Mouse (Mus musculus): ENCODE results near the gene Dscaml1.
A peak's percentile ranks its signal among the peaks of the same experiment; 100 is the strongest.

Gene Dscaml1

DNA sequence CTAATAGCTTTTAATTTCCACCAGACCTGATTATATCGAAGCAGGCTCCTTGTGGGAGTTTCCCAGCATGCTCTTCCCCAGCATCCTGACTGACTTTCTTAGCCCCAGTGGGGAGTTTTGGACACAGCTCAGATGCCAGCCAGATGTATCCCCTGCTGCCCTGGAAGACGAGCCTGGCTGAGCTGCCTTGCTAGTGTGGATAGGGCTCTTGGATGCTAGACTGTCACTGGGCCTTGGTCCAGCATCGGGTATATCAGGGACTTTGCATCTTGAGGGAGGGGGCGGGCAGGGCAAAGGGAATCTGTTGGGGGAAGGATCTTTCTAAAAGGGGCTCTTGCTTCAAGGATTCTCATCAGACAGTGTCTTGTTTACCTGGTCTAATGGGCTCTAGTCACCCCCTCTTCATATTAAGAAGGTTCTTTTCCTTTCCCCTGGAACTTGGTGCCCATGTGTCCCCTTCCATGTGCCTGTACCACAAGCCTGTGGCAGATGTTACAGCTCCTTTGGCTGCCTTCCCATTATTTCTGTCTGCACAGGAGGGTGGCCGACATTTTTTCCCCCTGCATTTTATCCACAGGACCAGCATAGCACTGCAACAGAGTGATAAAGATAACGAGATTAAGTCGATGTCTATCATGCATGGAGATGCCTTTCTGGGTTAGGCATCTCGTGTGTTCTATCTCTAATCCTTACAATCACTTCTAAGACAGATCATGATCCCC is 28.6 kb downstream of the Dscaml1 start:
- no peak for DNase-seq (ENCODE audit: low spot score)

DNA sequence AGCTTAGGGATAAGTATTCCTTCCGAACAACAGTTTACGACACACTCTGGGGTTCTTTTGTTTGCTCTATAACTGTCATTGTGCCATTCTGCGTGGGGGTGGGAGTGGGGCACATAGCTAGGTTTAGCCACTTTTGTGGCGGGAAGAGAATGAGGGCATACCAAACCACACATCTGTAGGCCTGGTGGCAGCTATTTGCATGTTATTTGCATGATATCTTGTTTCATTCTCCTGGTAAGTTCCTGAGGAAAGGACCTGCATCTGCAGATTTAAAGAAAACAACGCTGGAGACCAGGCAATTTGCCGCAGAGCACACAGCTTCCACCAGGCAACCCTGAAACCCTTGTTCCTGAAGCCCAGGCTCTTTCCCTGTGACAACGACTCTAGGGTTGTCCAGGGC is 30.8 kb downstream of the Dscaml1 start:
- no peak for DNase-seq (ENCODE audit: low spot score)

DNA sequence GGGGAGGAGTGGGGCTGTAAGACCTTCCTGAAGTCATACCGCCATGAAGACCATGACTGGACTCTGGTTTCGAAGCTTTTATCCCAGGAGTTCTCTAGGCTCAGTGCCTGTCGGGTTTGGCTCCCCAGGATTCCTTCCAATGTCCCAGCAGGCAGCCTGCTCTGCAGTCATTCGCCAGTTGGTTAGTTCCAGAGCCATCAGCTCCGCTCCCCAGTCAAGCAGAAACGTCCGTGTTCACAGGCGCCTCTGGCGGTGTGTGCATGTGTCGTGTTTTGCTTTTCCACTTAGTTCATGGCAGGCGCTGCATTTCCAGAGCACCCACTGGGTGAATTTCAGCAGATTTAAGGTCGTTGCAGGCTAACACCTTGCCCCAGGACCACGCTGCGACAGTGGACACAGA is 31.9 kb downstream of the Dscaml1 start:
- DNase-seq (ENCODE audit: low spot score): no peak

DNA sequence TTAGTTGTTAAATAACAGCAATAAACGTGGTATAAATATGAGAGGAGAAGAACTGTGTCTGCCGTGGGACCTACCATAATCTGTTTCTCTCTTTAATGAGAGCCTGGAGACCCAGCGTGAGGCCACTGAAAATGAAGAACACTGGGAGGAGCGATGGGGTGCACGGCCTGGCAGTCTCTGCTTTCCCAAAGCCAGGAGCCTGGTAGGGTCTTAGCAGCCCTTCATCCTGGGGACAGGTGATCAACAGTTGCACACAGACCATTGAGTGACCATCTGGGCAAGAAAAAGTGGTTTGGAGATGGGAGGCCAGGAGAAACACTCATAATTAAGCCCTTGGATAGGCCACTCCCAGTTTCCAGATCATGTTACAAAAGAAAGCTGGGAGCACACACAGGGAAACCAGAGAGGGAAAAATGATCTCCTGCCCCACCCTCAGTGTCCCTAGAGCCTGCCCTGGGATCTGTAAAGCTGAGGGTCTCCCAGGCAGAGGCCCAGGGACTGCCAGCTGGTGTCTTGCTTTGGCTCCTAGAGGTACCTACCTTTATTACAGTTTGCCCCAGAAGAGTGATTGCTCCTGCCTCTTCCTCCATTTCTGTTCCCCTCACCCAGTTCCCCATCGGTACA is 39.1 kb downstream of the Dscaml1 start:
- DNase-seq (ENCODE audit: low spot score): no peak

DNA sequence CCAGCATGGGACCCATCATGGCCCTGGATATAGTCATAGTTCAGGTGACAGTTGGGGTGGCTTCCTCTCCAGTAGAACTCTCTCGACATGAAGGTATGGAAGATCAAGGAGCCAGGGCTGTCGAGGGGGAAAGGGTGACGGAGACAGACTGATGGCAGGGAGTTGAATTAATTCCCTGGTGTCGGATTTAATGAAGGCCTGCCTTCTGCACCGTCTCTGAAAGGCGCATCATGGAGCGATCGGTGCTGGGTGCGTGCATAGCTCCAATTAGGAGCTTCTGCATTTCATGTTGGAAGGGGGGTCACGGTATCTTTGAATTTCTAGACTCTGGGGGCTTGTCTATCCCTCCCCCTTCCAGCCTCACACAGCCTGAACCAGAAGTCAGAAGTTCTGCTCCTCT is 41.8 kb downstream of the Dscaml1 start:
- DNase-seq (ENCODE audit: low spot score): no peak

DNA sequence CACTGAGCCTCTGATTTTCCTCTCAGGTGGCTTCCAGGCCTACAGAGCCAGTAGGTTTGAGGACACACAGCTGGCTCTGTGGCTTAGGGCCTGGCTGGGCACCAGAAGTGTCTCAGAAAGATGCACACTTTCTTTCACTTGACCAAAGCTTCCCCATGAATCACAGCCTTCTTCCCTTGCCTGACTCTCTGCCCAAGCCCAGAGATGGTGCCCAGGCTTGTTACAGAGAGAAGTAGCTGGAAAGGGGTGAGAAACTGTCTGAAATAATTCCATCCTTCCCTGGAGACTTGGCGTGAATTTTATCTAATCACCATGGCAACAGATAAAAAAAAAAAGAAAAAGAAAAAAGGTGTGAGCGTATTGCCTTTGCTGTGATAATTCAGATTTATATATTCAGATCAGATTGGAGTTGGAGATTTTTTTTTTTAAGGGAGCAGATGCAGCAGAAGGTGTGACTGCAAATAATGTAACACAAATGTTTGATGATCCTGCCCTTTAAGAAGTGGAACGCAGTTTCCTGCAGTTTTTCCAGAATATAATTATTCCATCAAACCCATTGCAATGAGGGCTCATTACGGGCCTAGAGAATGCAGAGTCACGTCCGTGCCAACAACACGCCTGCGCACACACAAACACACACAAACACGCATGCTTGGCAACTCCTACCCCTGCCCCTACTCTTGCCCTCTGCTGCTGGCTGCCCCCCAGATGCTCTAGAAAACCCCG is 44.5 kb downstream of the Dscaml1 start:
- DNase-seq (ENCODE audit: low spot score): peak; percentile 65

DNA sequence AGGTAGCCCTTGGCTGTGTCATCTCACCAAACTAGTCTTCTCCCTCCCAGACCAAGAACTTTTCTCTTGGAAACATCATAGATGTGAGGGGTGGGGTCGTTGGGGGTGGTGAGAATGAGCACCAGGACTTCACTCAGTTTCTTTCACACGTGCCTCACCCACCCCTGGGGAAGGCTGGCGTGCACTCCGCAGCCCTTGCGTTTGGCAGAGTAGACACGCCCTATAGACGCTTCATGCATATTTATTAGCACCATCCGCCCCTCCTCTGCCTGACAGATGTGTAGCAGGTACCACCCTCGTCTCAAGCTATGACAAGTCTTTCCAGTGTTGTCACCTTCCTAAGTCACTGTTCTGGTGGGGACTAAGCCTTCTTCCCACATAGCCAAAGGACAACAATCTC is 45.3 kb downstream of the Dscaml1 start:
- DNase-seq (ENCODE audit: low spot score): no peak

DNA sequence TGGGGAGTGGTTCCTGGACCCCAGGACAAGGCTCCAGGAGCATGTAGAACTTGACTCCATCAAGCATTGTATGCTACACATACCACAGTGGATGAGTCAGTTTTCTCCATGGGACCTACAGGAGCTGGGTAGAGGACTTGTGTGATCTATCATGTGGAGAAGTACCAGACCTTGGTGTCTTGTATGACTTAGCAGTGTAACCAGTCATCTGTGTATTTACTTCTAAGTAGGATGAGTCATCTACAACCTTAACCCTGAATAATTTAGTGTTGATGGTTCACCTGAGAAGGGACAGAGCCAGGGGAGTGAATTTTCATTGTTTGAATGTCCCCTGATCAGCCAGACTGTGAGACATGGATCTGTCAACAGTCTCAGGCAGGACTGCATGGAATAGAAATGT is 48.4 kb downstream of the Dscaml1 start:
- no peak for DNase-seq (ENCODE audit: low spot score)

DNA sequence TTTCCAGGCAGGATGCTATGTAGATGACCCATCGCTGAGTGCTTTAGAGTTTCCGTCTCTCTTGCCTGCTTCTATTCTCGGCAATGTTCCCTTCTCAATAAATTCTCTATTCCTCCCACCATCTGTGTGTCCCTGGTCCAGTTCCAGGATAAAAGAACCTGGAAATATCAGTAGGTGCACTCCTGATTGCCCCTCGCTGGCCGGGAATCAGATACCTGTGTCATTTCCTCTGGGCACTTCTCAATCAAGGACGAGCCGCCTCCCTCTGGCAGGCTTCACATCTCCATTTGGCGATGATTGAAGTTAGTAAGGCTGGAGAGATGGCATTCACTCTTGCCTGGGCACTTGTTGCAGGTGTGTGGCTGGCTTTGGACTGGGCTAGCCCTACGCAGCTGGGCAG is 54.5 kb downstream of the Dscaml1 start:
- DNase-seq (ENCODE audit: low spot score): no peak

DNA sequence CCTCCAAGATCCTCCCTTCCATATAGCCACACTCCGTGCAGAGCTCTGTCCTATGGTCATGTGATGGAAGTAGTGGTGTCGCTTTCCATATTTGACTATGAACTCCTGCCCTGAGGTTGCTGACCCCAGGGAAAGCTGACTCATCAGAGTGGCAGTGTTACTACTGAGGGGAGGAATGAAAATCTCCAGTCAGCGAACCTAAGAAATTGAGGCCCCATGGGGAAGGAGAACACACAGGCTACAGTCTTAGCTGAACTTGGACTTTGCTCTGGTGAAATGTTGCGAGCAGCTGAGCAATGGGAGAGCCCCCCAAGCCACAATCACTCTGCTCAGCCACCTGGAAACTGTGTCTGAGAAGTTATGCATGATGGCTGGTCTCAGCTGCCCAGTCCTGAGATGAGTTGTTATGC is 60.2 kb downstream of the Dscaml1 start:
- DNase-seq (ENCODE audit: low spot score): no peak

DNA sequence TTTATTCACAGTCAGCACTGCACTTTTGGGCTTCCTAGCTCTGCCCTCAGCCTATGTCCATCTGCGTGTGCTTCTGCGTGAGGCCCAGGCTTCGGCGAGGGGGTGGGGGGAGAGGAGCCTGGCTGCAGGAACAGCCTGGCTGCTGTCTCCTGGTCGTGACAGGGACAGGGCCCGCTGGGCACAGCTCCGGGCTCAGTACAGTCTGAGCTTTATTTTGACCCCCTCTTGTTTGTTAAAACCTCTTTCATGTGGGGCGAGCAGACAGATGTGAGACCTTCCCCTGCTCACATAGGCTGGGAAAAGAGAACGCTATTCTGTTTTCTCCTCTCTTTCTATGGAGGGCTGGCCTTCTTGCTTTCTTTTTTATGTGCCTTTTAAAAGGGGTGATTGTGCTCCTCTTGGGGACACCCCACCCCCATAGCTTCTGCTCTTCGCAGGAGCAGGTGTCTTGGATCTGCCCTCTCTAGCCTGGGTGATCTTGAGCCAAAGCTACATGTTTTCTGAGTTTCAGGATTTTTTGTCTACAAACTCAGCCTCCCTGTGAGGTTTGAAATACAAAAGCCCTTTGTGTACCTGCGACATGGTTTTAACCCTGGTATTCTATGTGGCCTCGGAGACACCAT is 60.9 kb downstream of the Dscaml1 start:
- no peak for DNase-seq (ENCODE audit: low spot score)

DNA sequence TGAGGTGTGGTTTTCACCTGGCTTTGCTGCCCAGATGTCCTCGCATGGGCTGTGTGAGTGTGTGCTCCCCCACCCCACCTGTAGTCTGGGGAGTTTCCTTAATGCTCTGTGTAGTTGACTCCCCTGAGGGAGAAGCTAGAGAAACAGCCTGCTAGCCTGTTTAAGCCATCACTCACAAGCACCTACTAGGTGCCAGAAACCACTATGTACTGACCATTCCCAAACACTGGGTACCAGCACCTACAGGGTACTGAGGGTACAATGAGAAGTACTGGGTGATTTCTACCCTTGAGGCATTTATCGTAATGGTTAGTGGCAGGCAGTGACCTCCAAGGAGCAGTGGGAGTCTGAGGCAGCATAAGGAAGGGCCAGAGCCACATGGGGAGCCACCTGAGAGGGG is 64.5 kb downstream of the Dscaml1 start:
- no peak for DNase-seq (ENCODE audit: low spot score)

DNA sequence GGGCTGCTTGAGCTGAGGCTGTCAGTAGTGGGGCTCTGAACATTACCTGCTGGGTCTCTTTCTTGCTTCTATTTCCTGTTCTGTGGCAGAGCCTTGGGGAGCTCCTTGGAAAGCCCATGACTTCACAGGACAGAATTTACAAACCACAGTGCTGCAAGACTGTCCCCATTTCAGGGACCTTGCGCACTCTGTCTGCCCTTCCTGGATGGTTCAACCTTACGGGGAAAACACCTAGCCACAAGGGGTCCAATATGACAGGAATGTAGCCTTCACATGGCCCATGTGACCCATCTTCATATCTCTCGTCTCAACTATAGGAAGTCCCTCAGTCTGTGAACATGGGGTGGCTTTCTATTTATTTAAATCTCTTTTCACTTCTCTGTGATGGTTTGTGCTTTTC is 68.5 kb downstream of the Dscaml1 start:
- no peak for DNase-seq (ENCODE audit: low spot score)

DNA sequence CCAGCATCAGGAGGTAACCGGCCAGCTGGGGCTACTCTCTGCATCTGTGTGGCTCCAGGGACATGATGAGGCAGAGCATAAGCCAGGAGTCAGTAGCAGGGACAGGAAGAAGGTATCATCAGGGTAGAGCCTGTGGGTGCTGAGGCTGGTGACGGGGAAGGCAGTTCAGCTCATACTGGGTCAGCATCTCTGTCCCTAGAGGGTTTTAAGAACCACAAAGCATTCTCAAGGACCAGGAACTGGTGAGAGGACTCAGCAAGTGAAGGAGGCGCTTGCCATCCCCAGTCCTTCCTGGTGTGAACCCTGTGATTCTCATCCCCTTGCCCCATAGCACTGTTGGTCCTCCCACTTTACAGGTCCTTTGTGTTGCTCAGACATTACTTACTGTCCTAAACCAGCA is 69.9 kb downstream of the Dscaml1 start:
- DNase-seq (ENCODE audit: low spot score): no peak

DNA sequence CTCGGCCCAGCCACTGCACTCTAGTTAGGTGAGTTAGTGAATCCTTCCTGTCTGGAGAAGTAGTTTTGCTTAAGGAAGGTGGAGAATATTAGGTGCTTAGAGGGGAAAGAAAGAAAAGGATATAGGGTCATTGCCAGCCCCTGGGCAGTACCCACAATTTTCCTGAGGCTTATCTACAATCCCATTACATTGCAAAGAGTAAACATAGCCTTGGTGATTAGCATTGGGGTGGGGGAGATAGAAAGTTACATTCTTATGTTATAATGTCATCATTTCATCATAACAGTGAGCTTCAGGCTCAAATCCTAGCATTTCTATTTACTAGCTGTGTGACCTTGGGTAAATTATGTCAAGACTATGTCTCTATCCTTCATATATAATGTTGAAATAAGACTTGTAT is 70.5 kb downstream of the Dscaml1 start:
- no peak for DNase-seq (ENCODE audit: low spot score)

DNA sequence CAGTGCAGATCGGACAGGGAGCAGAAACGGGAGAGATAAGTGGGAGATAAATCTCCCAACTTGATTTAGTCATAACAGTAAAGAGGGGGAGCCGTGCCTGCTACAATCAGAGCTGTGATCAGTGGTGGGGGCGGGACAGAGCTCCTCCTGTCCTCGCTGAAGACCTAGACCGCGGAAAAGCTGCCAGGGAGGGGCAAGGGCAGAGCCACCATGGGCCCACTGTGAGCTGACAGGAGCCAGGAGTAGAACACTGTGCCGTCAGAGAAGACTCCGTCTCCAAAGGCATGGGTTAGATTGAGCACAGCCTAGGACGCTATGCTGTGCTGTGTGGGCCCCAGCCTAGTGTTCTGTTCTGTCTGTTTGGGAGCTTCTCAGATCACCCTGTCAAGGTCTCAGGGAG is 72.8 kb downstream of the Dscaml1 start:
- no peak for DNase-seq (ENCODE audit: low spot score)

DNA sequence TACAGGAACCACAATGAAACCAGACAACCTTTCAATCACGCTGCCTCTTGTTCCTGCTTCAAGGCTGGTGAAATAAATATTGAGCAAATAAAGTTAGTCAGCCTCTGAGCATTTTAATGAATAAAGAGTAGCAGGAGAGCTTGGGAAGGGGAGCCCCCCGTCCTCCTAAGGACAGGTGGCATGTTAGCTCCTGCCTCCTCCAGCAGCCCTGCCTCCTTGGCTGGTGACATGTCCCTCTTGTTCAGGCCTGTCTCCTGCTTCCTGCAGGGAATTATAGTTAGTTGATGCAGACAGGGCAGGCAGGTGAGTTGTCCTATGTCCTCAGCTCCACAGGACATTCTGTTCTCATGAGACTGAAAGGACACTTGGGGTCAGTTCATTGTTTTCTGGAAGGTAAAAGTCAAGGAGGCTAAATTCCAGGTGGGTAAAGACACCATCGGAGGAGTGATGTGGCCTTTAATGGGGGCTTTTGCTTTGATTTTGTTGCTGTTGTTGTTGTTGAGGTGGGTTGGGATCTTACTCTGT is 73.7 kb downstream of the Dscaml1 start:
- DNase-seq (ENCODE audit: low spot score): no peak

DNA sequence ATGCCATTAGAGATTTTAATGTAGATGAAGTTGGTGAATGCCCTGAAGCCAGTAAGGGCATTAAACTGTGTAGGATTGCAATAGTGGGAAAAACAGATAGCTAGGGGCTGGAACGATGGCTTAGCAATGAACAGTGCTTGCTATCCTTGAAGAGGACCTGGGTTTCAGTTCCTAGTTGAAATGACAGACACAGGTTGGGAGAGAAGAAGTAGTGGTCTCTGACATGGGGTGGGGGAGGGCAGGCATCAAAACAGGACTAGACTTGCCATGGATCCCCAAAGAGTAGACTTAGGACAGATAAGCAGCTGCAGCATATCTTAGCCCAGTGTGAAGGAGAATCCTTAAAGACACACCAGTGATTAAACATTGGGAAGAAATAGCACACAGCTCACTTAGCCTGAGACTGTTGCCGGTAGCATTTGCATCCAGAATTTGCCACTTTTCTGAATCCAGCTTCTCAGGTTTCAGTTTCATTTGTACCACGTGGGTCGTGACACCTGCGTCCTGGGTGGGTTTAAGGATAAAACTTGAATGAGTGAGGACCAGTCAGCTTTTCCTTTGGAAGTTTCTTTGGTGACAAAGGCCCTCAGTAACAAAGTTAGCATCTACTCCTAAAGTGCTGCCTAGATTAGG is 75.0 kb downstream of the Dscaml1 start:
- no peak for DNase-seq (ENCODE audit: low spot score)

DNA sequence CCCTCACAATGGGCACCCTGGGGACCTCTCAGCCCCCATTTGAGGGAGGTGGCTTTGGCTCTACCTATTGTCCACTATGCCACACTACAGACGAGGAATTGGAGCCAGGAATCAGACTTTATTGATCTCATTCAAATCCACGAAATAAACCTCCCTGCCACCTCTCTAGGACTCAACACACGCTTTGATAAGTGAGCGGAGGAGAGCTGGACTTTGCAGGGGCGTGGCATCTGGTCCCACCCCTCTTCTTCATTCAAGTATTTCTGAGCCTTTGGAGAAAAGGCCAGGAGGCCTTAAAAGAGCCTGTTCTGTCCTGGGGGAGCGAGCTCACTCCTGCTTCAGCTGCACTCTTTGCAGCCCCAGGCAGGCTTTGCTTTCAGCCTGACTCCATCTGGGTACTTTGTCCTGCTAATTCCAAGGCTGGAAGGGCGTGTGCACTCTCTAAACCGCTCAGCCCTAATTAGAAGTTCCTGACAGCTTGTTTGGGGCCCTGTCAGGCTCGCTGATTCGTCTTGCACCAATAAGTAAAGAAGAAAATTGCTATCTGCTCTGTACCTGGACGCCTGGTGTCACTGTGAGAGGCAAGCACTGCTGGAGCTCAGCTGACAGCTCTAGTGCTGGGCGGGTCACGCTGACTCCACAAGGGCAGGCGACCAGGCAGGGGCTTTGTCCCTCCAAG is 75.7 kb downstream of the Dscaml1 start:
- DNase-seq (ENCODE audit: low spot score): no peak

DNA sequence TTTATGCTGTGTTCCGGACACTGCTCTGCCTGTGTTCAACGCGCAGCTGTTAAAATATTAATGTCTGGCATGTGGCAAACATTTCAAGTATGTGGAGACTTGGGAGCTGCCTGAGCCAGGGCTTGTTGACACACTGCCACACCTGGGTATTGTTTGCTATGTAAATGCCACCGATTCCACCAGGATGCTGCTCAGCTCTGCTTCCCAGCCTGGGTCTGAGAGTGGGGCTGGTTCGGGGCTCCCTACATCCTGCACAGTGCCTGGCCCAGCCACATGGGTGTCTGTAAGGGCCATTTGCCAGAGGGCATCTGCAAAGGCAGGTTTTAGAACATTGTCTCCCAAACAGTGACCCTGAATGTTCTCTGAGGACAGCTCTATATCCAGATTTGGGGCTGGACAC is 78.5 kb downstream of the Dscaml1 start:
- DNase-seq (ENCODE audit: low spot score): no peak

DNA sequence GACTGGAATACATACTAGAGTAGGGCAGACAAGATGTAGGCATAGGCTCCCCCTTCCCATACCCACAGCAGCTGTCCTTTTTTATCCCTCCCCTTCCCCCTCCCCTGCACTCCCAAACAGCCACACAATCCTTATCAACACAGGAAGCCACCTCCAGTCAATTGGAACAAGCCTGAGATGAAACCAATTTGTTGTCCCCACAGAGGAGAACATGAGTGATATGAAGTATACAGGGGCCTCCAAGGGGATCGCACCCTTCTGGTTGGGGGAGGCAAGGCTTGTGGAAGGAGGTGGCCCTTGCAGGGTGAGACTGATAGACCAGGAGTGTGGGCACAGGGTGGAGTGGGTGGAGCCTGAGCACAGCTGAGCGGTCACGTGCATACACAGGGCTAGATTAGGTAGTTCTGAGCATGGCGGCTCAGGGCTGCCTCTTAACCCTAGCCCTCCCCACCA is 79.1 kb downstream of the Dscaml1 start:
- DNase-seq (ENCODE audit: low spot score): no peak

DNA sequence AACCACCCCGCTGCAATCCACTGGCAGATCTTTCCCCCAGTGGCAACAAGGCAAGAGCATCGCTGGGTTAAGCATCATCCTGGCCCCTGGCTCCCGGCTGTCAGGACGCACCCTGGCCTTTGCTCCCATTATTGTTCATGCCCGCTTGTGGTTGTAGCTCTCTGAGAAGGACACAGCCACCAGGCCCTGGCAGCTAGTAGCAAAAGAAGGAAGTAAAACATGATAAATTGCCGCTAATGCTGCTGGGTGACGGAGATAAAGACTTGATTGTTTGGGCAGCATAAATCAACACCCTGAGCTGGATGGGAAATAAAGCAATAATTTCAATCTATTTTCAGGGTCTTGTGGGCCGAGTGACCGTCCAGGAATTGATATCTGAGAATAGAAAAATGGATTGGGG is 81.1 kb downstream of the Dscaml1 start:
- DNase-seq (ENCODE audit: low spot score): no peak
